ENCODE assay signal across 23 mouse cellular contexts in the genomic region with DNA sequence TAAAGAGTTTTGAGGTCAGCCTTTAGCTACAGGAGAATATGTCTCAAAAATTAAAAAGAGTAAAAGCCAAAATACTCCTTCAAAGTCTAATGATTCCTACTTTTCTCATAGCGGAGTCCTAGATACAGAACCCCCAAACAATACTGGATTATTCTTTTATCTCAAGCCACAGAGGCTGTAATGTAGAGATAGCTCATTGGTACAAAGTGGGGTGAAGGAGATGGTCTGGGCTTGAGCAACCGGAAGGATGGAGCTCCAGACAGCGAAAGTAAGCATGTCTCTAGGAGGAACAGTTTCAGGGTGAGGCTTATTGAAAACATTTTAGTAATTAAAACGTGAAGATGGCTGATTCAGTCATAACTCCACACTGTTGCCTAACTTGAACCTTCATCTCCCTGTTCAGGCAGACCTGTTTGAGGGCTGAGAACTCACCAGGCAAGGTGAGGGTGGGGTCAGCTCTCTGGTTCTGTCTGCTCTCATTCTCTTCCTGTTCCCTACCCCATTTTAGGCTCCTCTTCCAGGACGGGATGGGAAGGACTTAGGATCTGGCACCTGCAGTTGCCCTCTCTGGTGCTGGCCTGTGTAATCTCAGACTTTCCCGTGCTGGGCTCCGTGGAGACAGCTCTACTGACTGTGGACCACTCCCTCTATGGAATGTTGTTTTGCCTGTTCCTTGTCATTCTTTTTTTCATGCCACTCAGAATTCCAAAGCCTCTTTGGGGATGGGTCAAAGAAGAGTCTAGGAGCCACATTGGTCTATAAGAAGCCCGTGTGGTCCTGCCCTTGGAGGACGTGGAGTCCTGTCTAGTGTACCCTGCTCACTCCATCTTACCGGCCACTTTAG. TPM values are rescaled to one million over a fixed set of nuclear protein-coding genes. Genes with fewer than 3 reads are reported as not detected.
DNase-seq lines count a peak whose midpoint lies in the region; ATAC-seq and TF ChIP-seq lines count a peak whose summit lies in the region.
"Had no signal": no experiment of that assay in that cellular context is flagged by ENCODE, and none has a peak within 500 bp of the region (broad histone marks: within the 10 kb centered on the region; RNA-seq: fewer than 3 reads in every experiment).

No protein-coding gene starts in this region.

- TF ChIP-seq EP300 in heart, adult 2 months (IDR thresholded peaks at IDR 0.05; ENCODE audit: insufficient read depth, low read depth, low read length) = no peak

- H3K27ac ChIP-seq in lung, embryonic 15.5 days = peak overlapping the region; percentile 15; the same call in 1 of the 2 replicates
- H3K27ac ChIP-seq in intestine, postnatal 0 days (ENCODE audit: low read depth, low read length) = no peak overlapping the region
- no peak overlapping the region for H3K27ac ChIP-seq in heart, adult 2 months
- H3K27ac ChIP-seq: heart, embryonic 15.5 days; hindbrain, embryonic 13.5 days; layer of hippocampus, adult 2 months; limb, embryonic 12.5 days; liver, embryonic 12.5 days had no signal

- H3K27me3 ChIP-seq in lung, embryonic 15.5 days = no peaks in the 10 kb centered on the region
- no peaks in the 10 kb centered on the region for H3K27me3 ChIP-seq in intestine, postnatal 0 days (replicated peaks; ENCODE audit: control insufficient read depth, insufficient read depth, low read length)
- H3K27me3 ChIP-seq in heart, adult 2 months (ENCODE audit: control insufficient read depth, insufficient read depth, low read length) = no peaks in the 10 kb centered on the region
- H3K27me3 ChIP-seq: heart, embryonic 15.5 days; hindbrain, embryonic 13.5 days; limb, embryonic 12.5 days; liver, embryonic 12.5 days had no signal

- H3K36me3 ChIP-seq in lung, embryonic 15.5 days = no peaks in the 10 kb centered on the region
- no peaks in the 10 kb centered on the region for H3K36me3 ChIP-seq in intestine, postnatal 0 days (ENCODE audit: control insufficient read depth, insufficient read depth)
- H3K36me3 ChIP-seq in heart, adult 2 months (ENCODE audit: control insufficient read depth, insufficient read depth, low read length) = no peaks in the 10 kb centered on the region
- H3K36me3 ChIP-seq: heart, embryonic 15.5 days; hindbrain, embryonic 13.5 days; limb, embryonic 12.5 days; liver, embryonic 12.5 days had no signal

- 0 out of 2 replicates have a peak, but pooled peaks cover 4% of the 10 kb centered on the region for H3K4me1 ChIP-seq in lung, embryonic 15.5 days
- H3K4me1 ChIP-seq in intestine, postnatal 0 days (replicated peaks; ENCODE audit: control insufficient read depth, insufficient read depth, low read length) = no peaks in the 10 kb centered on the region
- no peaks in the 10 kb centered on the region for H3K4me1 ChIP-seq in heart, adult 2 months (ENCODE audit: control insufficient read depth, insufficient read depth, low read length)
- H3K4me1 ChIP-seq: heart, embryonic 15.5 days; hindbrain, embryonic 13.5 days; liver, embryonic 12.5 days had no signal

- no peak for TF ChIP-seq CTCF in intestine, postnatal 0 days (IDR thresholded peaks at IDR 0.05; ENCODE audit: low read depth)
- no peak for TF ChIP-seq CTCF in heart, adult 2 months (IDR thresholded peaks at IDR 0.05)

- DNase-seq in lung, postnatal 4 days = no peak
- peak; percentile 27 for DNase-seq in MEL-GATA-1-ER (ENCODE audit: extremely low read depth, low read depth)
- no peak for DNase-seq in heart, adult 2 months
- DNase-seq in spleen, postnatal 4 days (ENCODE audit: low spot score in 2 of 2) = no peak
- no peak for DNase-seq in yolk sac, embryonic 10.5 days (ENCODE audit: low spot score)
- DNase-seq: adrenal gland, postnatal 36 days; cerebellum, adult 9-11 months; gastrocnemius, postnatal 36 days; heart, postnatal 36 days; kidney, adult 9 months; kidney, postnatal 14 days; lung, adult 18-20 months; midbrain, embryonic 14.5 days; thymus, adult 18-20 months; thymus, postnatal 36 days had no signal

- H3K4me2 ChIP-seq in lung, embryonic 15.5 days = no peak overlapping the region
- H3K4me2 ChIP-seq in intestine, postnatal 0 days (replicated peaks; ENCODE audit: low read depth) = no peak overlapping the region
- H3K4me2 ChIP-seq: heart, embryonic 15.5 days; hindbrain, embryonic 13.5 days; limb, embryonic 12.5 days; liver, embryonic 12.5 days had no signal

- WGBS in lung, embryonic 15.5 days = 61% methylated on average over 10 of the region's 10 CpGs
- 45% methylated on average over 10 of the region's 10 CpGs for WGBS in intestine, postnatal 0 days
- WGBS in heart, adult 2 months = 65% methylated on average over 10 of the region's 10 CpGs

- no peaks in the 10 kb centered on the region for H3K9me3 ChIP-seq in lung, embryonic 15.5 days
- H3K9me3 ChIP-seq in intestine, postnatal 0 days (ENCODE audit: control insufficient read depth) = no peaks in the 10 kb centered on the region; the same call in 1 of the 2 replicates
- H3K9me3 ChIP-seq: heart, embryonic 15.5 days; hindbrain, embryonic 13.5 days; limb, embryonic 12.5 days; liver, embryonic 12.5 days had no signal

- no peak for TF ChIP-seq POLR2A in heart, adult 2 months (IDR thresholded peaks at IDR 0.05; ENCODE audit: insufficient read depth, low read depth, low read length)

- no peak overlapping the region for H3K9ac ChIP-seq in lung, embryonic 15.5 days
- no peak overlapping the region for H3K9ac ChIP-seq in intestine, postnatal 0 days (ENCODE audit: low read depth, low read length)
- H3K9ac ChIP-seq in heart, adult 2 months (ENCODE audit: low read depth, low read length) = no peak overlapping the region
- H3K9ac ChIP-seq: heart, embryonic 15.5 days; hindbrain, embryonic 13.5 days; limb, embryonic 12.5 days; liver, embryonic 12.5 days had no signal

- H3K79me2 ChIP-seq in heart, adult 2 months (replicated peaks; ENCODE audit: control insufficient read depth, insufficient read depth, low read length) = no peaks in the 10 kb centered on the region

- intact Hi-C loops in heart, adult 2 months (cut with DNase I) = no loop called here

- no peak overlapping the region for H3K4me3 ChIP-seq in lung, embryonic 15.5 days
- no peak overlapping the region for H3K4me3 ChIP-seq in intestine, postnatal 0 days (ENCODE audit: low read depth, low read length)
- no peak overlapping the region for H3K4me3 ChIP-seq in heart, adult 2 months
- H3K4me3 ChIP-seq: heart, embryonic 15.5 days; hindbrain, embryonic 13.5 days; layer of hippocampus, adult 2 months; limb, embryonic 12.5 days; liver, embryonic 12.5 days; megakaryocyte, embryonic 14.5 days had no signal

- peak; percentile 70 for ATAC-seq in lung, embryonic 15.5 days (ENCODE audit: borderline replicate concordance, extremely low read depth, low FRiP score, low TSS enrichment)
- peak; percentile 37; the same call in 1 of the 2 replicates for ATAC-seq in intestine, postnatal 0 days
- ATAC-seq: liver, embryonic 12.5 days had no signal

RNA-seq across cellular contexts. Expression of gene Actr2, which starts 14.2 kb away (rescaled TPM):
- 120 and 121 TPM in 2 replicates for polyA plus RNA-seq in lung, embryonic 15.5 days (2015; fragmentation: Nextera tagmentation; extraction: Ambion mirVana)
- polyA plus RNA-seq in intestine, postnatal 0 days (2015; fragmentation: Nextera tagmentation; extraction: Ambion mirVana) = 109 and 111 TPM in 2 replicates
- total RNA-seq in heart, adult 2 months (2021) = 10 to 100 TPM; 71.7 to 75.8 TPM
- polyA plus RNA-seq in heart, adult 2 months (2012; rRNA removed) = 18.1 and 34.5 TPM in 2 replicates
